Mouse (Mus musculus) hindbrain, embryonic 10.5 days (tissue): Measurements from ENCODE around the gene H6pd. TPM values are rescaled to one million over a fixed set of nuclear protein-coding genes. Genes with fewer than 3 reads are reported as not detected.

Source experiments
- DNase-seq: peaks from one replicate; pipeline ENCODE4 v3.0.0-alpha.2; 2017; ENCODE audit warnings: low spot score
- H3K27ac ChIP-seq: fragments of 300-500 bp; sonication (generic); 2 replicates; pipeline ENCODE4 v1.5.1; 2016; ENCODE audit warnings: mild to moderate bottlenecking, moderate library complexity
- H3K27me3 ChIP-seq: fragments of 300-500 bp; sonication (generic); 2 replicates; pipeline ENCODE4 v1.6.1; 2016; ENCODE audit warnings: mild to moderate bottlenecking; ENCODE audit not compliant: poor library complexity, insufficient read depth, severe bottlenecking
- H3K36me3 ChIP-seq: fragments of 300-500 bp; sonication (generic); 2 replicates; pipeline ENCODE4 v1.6.1; 2016; ENCODE audit warnings: mild to moderate bottlenecking, moderate library complexity
- H3K4me1 ChIP-seq: fragments of 300-500 bp; sonication (generic); replicated peaks from 2 replicates; pipeline ENCODE4 v1.6.1; 2016; ENCODE audit warnings: mild to moderate bottlenecking
- H3K4me3 ChIP-seq: fragments of 300-500 bp; sonication (generic); 2 replicates; pipeline ENCODE4 v1.5.1; 2016; ENCODE audit warnings: mild to moderate bottlenecking, moderate library complexity
- H3K9me3 ChIP-seq: fragments of 300-500 bp; sonication (generic); 2 replicates; pipeline ENCODE4 v1.6.1; 2016; ENCODE audit warnings: mild to moderate bottlenecking, moderate library complexity
- WGBS: fragments of 180-500 bp; shearing (Covaris S2); methylation state at CpG from one replicate; pipeline ENCODE4 v1.1.7; 2016; 5-methylcytosine and 5-hydroxymethylcytosine counted together
- polyA plus RNA-seq: library from polyadenylated mRNA; unstranded; fragments of >200 nt; fragmentation: Nextera tagmentation; extraction: Ambion mirVana; gene quantifications from 2 replicates; pipeline ENCODE4 v1.2.1, GENCODE M21; 2016

H6pd gene
- polyA plus RNA-seq, 1 experiment from 2014 or later = 5.6 TPM

DNA sequence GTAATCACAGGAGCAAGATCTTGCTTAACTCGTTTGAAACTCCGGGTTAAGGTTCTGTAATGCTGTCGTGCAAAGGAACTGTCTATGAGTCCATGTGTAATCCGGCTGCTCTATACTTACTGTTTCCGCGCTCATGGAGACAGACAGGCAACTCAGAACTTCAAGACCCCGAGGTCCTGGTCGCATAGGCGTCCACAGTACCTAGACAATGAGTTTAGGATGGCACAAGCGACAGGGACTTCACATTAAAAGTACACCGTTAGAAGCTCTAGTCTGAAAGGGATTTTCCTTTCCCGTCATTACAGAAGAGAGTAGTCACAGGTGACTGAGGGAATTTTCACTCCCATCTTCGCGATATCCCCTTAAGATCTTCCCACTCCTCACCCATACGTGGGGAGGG lies 53.2 kb downstream of the H6pd start:
- Histone ChIP-seq H3K4me3 (peak overlapping the region; percentile 77), H3K4me1 (peaks cover 35% of the 10 kb centered on the region), H3K36me3 (no peaks in the 10 kb centered on the region), H3K27ac (no peak overlapping the region), H3K27me3 (peaks cover 67% of the 10 kb centered on the region), H3K9me3 (no peaks in the 10 kb centered on the region)
- WGBS = 20% methylated on average over 15 of the region's 15 CpGs
- no peak for DNase-seq

DNA sequence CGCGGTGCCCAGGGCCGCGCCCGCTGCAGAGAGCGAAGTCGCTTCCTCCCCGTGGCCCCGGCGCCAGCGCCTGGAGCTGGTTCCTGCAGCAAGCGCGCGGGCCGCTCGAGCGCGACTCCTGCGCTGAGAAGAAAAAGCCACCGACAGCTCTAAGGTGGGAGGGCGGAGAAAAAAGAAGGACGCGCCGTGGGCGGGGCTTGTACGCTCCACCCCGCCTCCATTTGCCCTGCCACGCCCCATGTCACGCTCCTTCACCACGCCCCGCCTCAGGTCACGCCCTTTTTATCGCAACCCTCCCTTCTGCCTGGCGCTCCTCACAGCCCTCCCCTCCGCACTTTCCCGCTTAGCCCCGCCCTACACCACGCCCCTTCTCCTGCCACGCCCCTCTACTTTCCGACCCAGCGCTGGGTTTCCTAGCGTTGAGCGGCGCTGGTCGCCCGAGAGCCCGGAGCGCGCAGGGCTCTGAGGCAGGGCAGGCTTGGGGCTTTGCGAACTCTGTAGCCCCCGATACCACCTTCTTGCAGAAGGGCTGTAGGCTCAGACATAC lies 53.9 kb downstream of the H6pd start, which contains the start of gene Spsb1:
Gene Spsb1, minus strand, starts transcription at position 151 of the 547 bp plus-strand sequence.
- Histone ChIP-seq H3K27me3 (peaks cover 72% of the 10 kb centered on the region), H3K9me3 (no peaks in the 10 kb centered on the region), H3K27ac (peak within 1 kb of the TSS; percentile 85), H3K36me3 (no peaks in the 10 kb centered on the region), H3K4me1 (peaks cover 40% of the 10 kb centered on the region), H3K4me3 (peak within 1 kb of the TSS; percentile 77)
- WGBS = under 1% methylated on average over 51 of the region's 51 CpGs
- DNase-seq = peak; percentile 98

DNA sequence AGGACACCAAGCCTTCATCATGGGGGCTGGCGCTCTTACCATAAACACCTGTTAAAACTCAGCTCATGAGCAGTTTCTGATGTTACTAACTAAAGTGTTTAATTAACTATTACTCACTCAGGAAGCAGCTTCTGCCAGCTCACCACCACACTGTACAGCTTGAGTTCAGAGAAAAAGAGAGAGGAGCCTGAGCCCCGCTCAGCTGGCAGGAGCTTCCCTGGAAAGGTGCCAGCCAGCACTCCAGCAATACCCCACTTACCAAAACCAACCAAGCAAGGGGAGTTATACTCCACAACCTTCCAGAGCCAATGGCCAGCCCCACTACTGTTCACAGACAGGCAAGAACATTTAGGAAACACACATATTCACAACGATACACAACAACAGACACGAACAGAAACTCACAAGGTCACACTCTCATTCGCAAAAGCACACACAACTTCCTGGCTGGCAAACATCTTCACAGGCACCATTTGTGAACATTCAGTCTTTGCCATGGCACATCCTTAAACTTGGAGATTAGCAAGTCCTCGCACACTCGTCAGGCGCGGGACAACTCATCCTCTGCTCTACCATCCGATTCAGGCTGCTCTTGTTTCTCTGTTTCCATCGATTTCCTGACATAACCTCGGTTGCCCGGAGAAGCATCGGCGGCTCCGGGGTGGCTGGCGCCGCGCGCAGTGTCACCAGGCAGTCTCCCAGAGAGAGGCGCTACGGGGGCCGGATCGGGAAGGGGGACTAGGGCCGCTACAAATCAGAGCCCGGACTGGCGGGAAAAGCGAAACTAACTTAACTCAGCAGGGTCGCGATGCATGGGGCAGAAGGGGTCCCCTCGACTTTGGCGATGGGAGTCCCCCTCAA lies 55.0 kb downstream of the H6pd start:
- WGBS = 9% methylated on average over 32 of the region's 32 CpGs
- H3K4me3 ChIP-seq = peak overlapping the region; percentile 77
- DNase-seq = peak; percentile 60
- peaks cover 73% of the 10 kb centered on the region for H3K27me3 ChIP-seq
- H3K4me1 ChIP-seq = peaks cover 49% of the 10 kb centered on the region
- no peaks in the 10 kb centered on the region for H3K9me3 ChIP-seq
- peak overlapping the region; percentile 85 for H3K27ac ChIP-seq
- H3K36me3 ChIP-seq = no peaks in the 10 kb centered on the region

GRCm38 (mm10) chr4:149952201-149952600 lies 56.6 kb downstream of the H6pd start:
- peaks cover 57% of the 10 kb centered on the region for H3K4me1 ChIP-seq
- no peaks in the 10 kb centered on the region for H3K9me3 ChIP-seq
- WGBS = 86% methylated on average over 9 of the region's 9 CpGs
- H3K36me3 ChIP-seq = no peaks in the 10 kb centered on the region
- H3K27me3 ChIP-seq = peaks cover 72% of the 10 kb centered on the region
- no peak overlapping the region for H3K27ac ChIP-seq
- no peak overlapping the region for H3K4me3 ChIP-seq
- DNase-seq = no peak

DNA sequence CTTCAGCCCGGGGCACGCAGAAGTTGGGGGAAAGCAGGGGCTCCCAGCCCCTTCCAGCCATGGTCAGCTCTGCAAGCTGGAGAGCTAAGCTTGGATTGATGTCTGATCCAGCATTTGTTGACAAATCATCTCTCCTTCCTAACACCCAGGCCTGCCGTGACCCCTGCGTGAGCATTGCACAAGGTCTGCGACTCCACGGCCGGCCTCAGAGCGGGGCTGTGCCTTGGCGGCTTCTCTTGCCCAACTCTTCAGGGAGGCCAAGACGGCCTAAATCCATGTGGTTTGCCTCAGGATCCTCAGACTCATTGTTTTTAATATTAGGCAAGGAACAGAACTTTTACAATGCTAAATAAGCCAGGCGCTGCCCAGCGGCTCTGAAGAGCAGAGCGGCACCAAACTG lies 57.6 kb downstream of the H6pd start:
- no peak for DNase-seq
- H3K9me3 ChIP-seq = no peaks in the 10 kb centered on the region
- peaks cover 67% of the 10 kb centered on the region for H3K4me1 ChIP-seq
- no peak overlapping the region for H3K27ac ChIP-seq
- no peak overlapping the region for H3K4me3 ChIP-seq
- no peaks in the 10 kb centered on the region for H3K36me3 ChIP-seq
- peaks cover 71% of the 10 kb centered on the region for H3K27me3 ChIP-seq
- 88% methylated on average over 13 of the region's 13 CpGs for WGBS

DNA sequence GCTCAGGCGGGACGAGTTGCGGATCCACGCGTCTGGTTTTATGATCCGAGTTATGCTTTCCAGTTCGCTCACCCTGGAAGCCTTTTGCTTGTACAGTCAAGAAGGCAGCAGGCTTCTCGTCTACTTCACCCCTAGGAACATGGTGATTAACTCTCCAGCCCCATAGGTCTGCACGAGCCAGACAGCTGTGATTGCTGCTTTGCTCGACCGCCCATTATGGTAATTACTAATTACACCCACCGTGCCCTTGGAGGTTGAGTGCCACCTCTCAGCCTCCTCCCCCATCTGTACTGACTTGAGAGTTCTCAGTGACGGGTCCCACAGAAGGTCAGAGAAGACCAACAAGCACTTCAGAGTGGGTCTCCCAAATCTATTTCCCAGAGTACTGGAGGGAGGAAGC lies 59.1 kb downstream of the H6pd start:
- DNase-seq = no peak
- H3K36me3 ChIP-seq = no peaks in the 10 kb centered on the region
- H3K9me3 ChIP-seq = no peaks in the 10 kb centered on the region
- 80% methylated on average over 13 of the region's 13 CpGs for WGBS
- peaks cover 70% of the 10 kb centered on the region for H3K4me1 ChIP-seq
- H3K27me3 ChIP-seq = peaks cover 65% of the 10 kb centered on the region
- H3K27ac ChIP-seq = no peak overlapping the region
- H3K4me3 ChIP-seq = no peak overlapping the region

DNA sequence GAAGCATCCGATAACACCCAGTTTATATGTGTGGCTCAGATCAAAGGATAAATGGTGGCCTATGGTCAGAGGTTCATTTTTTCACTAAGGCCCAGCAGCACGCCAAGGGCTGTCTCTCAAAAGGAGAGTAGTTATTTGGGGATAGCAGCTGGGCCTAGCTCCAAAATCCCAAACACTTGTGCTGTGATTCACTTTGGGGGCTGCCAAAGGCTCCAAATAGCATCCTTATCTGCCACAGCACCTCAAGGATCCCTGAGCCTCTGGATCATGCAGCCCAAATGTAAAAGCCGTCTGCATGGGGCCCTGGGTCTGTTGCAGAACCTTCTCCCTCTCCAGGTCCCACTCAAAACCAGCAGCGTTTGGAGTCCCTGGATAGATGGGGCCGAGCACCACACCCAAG lies 60.7 kb downstream of the H6pd start:
- H3K27ac ChIP-seq = no peak overlapping the region
- no peaks in the 10 kb centered on the region for H3K9me3 ChIP-seq
- H3K27me3 ChIP-seq = peaks cover 54% of the 10 kb centered on the region
- 95% methylated on average over 5 of the region's 5 CpGs for WGBS
- H3K4me1 ChIP-seq = peaks cover 72% of the 10 kb centered on the region
- DNase-seq = no peak
- no peak overlapping the region for H3K4me3 ChIP-seq
- H3K36me3 ChIP-seq = no peaks in the 10 kb centered on the region

DNA sequence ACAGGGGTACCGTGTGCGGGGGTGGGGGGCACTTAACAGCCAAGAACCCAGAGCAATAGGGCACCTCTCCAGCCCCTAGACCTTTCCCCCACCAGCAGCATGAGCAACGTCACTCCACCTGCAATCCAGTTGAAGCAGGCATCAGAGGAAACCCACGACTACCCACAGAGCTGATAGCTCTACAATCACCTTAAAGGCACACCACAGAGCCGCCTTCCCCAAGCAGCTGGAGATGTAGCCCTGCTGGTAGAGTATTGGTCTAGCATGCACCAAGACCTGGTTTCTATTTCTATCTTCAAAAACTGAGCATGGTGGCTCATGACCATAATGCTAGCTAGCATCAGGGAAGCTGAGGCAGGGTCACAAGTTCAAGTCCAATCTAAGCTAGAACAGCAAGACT lies 61.4 kb downstream of the H6pd start:
- no peaks in the 10 kb centered on the region for H3K9me3 ChIP-seq
- H3K4me1 ChIP-seq = peaks cover 74% of the 10 kb centered on the region
- no peak overlapping the region for H3K4me3 ChIP-seq
- H3K36me3 ChIP-seq = no peaks in the 10 kb centered on the region
- whole genome bisulfite sequencing = 84% methylated on average over 5 of the region's 5 CpGs
- no peak for DNase-seq
- H3K27me3 ChIP-seq = peaks cover 53% of the 10 kb centered on the region
- H3K27ac ChIP-seq = no peak overlapping the region

GRCm38 (mm10) chr4:149945194-149945593 lies 63.6 kb downstream of the H6pd start:
- WGBS = 49% methylated on average over 9 of the region's 9 CpGs
- no peak overlapping the region for H3K4me3 ChIP-seq
- H3K27me3 ChIP-seq = peaks cover 52% of the 10 kb centered on the region
- DNase-seq = peak; percentile 27
- peaks cover 85% of the 10 kb centered on the region for H3K4me1 ChIP-seq
- H3K9me3 ChIP-seq = no peaks in the 10 kb centered on the region
- peak overlapping the region; percentile 73 for H3K27ac ChIP-seq
- no peaks in the 10 kb centered on the region for H3K36me3 ChIP-seq

DNA sequence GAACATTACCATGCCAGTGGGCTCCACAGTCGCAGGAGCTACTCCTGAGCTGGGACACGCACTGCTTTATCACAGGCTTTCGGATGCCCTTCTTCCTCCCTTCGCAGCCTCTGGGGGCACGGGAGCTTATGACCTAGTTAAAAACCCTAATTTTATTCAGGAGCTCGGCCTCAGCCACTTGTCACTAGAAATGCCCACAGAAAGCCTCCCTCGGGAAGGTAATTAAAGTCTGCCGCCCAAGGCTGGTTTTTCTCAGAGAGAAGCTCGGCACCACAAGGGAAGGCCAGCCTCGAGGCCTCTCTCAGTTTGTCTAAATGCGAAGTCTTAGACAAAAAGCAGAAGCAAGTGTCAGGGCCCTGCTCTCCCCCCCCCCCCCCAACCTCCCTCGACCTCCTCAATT lies 64.6 kb downstream of the H6pd start:
- Histone ChIP-seq H3K4me3 (no peak overlapping the region), H3K4me1 (peaks cover 77% of the 10 kb centered on the region), H3K9me3 (no peaks in the 10 kb centered on the region), H3K27ac (peak overlapping the region; percentile 73), H3K27me3 (peaks cover 51% of the 10 kb centered on the region), H3K36me3 (no peaks in the 10 kb centered on the region)
- DNase-seq = no peak
- WGBS = 36% methylated on average over 12 of the region's 12 CpGs

DNA sequence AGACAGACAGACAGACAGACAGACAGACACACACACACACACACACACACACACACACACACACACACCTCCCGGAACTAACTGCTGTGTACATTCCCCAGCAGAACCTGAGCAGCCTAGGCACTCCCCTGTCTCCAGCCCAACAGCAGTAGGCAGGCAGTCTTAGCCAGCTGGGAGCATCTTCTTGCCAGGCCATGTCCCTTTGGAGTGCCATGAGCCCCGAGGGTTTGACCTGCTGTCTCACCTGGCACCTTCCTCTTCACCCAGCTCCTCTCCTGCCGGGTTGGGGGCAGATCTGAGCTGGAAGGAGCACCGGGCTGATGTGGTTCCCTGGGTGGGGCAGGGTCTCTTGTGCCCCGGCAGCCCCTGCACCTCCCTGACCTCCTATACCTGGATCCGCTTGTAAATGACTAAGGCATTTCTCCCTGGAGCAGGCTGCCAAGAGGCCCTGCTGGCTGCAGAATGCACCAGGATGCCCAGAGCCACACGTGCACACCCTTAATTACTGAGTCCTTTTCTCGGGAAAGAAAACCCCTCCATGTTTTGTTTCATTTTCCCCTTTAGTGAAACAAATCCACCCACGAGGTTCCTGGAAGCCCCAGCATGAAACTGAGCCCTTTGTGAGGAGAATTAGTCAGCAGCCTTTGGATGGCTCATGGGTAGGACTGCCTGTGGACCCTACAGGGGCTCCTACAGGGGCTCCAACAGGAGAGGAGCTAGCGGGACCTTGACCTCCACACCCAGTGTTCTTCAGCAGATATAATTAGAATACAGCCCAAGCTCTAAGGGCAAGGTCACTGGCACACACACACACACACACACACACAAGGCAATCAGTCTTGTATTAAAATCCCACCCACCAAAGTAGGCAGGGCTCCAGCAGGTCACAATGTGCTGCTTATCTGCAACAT lies 65.7 kb downstream of the H6pd start:
- H3K36me3 ChIP-seq = no peaks in the 10 kb centered on the region
- H3K9me3 ChIP-seq = no peaks in the 10 kb centered on the region
- H3K27me3 ChIP-seq = peaks cover 47% of the 10 kb centered on the region
- peak overlapping the region; percentile 60 for H3K27ac ChIP-seq
- no peak overlapping the region for H3K4me3 ChIP-seq
- no peak for DNase-seq
- H3K4me1 ChIP-seq = peaks cover 81% of the 10 kb centered on the region
- WGBS = 65% methylated on average over 10 of the region's 10 CpGs

DNA sequence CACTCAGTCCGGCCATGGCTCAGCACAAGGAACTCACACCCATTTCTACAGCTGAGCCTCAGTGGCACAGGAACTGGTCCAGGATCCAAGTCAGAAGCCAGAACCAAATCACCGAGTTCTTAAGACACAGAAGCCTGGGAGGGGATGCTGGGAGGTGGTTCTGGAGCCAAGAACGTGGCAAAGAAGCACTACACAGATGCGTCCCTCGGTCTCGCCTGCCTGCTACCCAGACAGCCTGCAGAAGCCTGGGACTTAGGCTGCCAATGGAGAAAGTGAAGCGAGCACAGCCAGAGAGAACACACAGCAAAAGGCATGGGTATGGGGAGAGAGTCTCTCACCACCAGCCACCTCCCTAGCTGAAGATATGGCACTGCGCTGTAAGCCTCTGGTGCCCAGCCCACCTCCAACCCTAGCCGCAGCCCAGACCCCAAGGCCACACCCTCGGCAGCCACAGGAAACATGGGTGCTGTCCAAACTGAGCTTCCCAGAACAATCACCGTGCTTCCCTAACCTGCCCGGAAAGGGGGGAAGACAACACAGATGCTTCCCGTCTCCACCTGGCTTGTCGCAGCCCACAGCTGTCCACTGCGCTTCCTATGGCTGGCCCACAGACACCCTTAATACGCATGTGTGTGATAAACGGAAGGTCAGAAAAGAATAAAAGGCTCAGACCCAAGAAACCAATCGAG lies 67.6 kb downstream of the H6pd start:
- Histone ChIP-seq H3K36me3 (no peaks in the 10 kb centered on the region), H3K4me1 (peaks cover 85% of the 10 kb centered on the region), H3K27ac (peak overlapping the region; percentile 23; the same call in 1 of the 2 replicates), H3K9me3 (no peaks in the 10 kb centered on the region), H3K4me3 (no peak overlapping the region), H3K27me3 (peaks cover 33% of the 10 kb centered on the region)
- DNase-seq = no peak
- WGBS = 83% methylated on average over 18 of the region's 18 CpGs
